ENCODE assay signal across 8 mouse cellular contexts in genomic region chr3:81782921-81783541, GRCm38 (mm10).
A peak's percentile ranks its signal among the peaks of the same experiment; 100 is the strongest.
DNase-seq lines count a peak whose midpoint lies in the region; ATAC-seq and TF ChIP-seq lines count a peak whose summit lies in the region.

No protein-coding gene starts in this region.

- CTCF ChIA-PET in Patski (lab: Charles Lee), result interaction anchor here (0.9 to 1.4 kb wide), 5 partner anchors 8 to 827 kb away, joined by 3 to 8 read pairs (median 3); no protein-coding TSS in a partner anchor

- no peaks in the 10 kb centered on the region for H3K36me3 ChIP-seq in heart, embryonic 15.5 days

- H3K4me2 ChIP-seq in heart, embryonic 15.5 days, result peak overlapping the region; percentile 54

- POLR2A ChIA-PET in Patski (lab: Charles Lee), result no interaction called here

- WGBS in heart, embryonic 15.5 days, result 27% methylated on average over 15 of the region's 15 CpGs

- in situ Hi-C loops in Patski (cut with MboI; ENCODE audit: low pct_unique_long_range_greater_than_20kb), result loop anchor here (5.0 to 25.0 kb wide), 5 partner anchors 144 to 1921 kb away; partner anchors contain the start of genes Pdgfc and Tmem144

- peaks cover 33% of the 10 kb centered on the region for H3K27me3 ChIP-seq in Patski
- H3K27me3 ChIP-seq in heart, embryonic 15.5 days, result no peaks in the 10 kb centered on the region

- H3K4me3 ChIP-seq in heart, embryonic 15.5 days, result peak overlapping the region; percentile 27

- H3K27ac ChIP-seq in heart, embryonic 15.5 days, result no peak overlapping the region

- peak; percentile 84 for TF ChIP-seq CTCF in Patski (IDR thresholded peaks at IDR 0.05)

- no peaks in the 10 kb centered on the region for H3K9me3 ChIP-seq in heart, embryonic 15.5 days (replicated peaks)

- DNase-seq in Patski (ENCODE audit: low read depth, low spot score), result peak; percentile 19
- peak; percentile 39 for DNase-seq in embryo, embryonic 9.5 days (ENCODE audit: extremely low spot score)
- DNase-seq in layer of hippocampus, adult 8-10 months (ENCODE audit: low spot score in 2 of 2), result peak; percentile 31 to 39
- DNase-seq in lung, postnatal 36 days, result peak; percentile 14
- peak; percentile 80 for DNase-seq in retina, embryonic 14.5 days (ENCODE audit: low spot score)
- DNase-seq in testis, postnatal 14 days (ENCODE audit: low spot score), result no peak

- 0 out of 2 replicates have a peak overlapping the region, but pooled peaks have one; percentile 22 for H3K9ac ChIP-seq in heart, embryonic 15.5 days

- peak; percentile 75 for ATAC-seq in CD4-positive, CD25-positive, alpha-beta regulatory T cell, adult 4 months
- peak; percentile 57 for ATAC-seq in Patski
- ATAC-seq in heart, embryonic 15.5 days (replicated peaks; ENCODE audit: insufficient number of reproducible peaks, insufficient read depth, low FRiP score, low read depth), result 0 out of 2 replicates have a peak, but pooled peaks have one; percentile 27

- peaks cover 4% of the 10 kb centered on the region; the same call in 1 of the 2 replicates for H3K4me1 ChIP-seq in heart, embryonic 15.5 days (replicated peaks)
